Mouse (Mus musculus) brain, embryonic 14.5 days (tissue): ENCODE measurements around the gene Cacnb1. TPM values are rescaled to one million over a fixed set of nuclear protein-coding genes. Genes with fewer than 3 reads are reported as not detected.

Experiments
- DNase-seq: peaks from one replicate; pipeline ENCODE4 v3.0.0-alpha.2; 2011; ENCODE audit warnings: low read depth
- CTCF ChIP-seq: fragments of 200-500 bp; IDR thresholded peaks from 2 replicates; pipeline ENCODE4 v1.5.1; 2012; ENCODE audit warnings: inconsistent platforms, mild to moderate bottlenecking, moderate library complexity, borderline replicate concordance; ENCODE audit not compliant: insufficient read depth, insufficient read length; ENCODE audit errors: extremely low read depth
- POLR2A ChIP-seq: fragments of 200-500 bp; IDR thresholded peaks from 2 replicates; pipeline ENCODE4 v1.6.1; 2012; ENCODE audit warnings: mild to moderate bottlenecking, inconsistent platforms, borderline replicate concordance; ENCODE audit not compliant: poor library complexity, insufficient read depth, insufficient read length, severe bottlenecking; ENCODE audit errors: extremely low read depth
- polyA plus RNA-seq: library from polyadenylated mRNA; depleted of rRNA; stranded (reverse); fragments of >200 nt; gene quantifications from 2 replicates; pipeline ENCODE4 v1.2.3, GENCODE M21; 2012

Gene Cacnb1
- polyA plus RNA-seq, 1 experiment, result 90.1 TPM

- no peak for DNase-seq
- TF ChIP-seq CTCF, result no peak
- TF ChIP-seq POLR2A, result no peak
Observed at GRCm38 (mm10) chr11:98051611-98052128, 28.8 kb upstream of the Cacnb1 start.

GRCm38 (mm10) chr11:98050940-98051339 is 28.1 kb upstream of the Cacnb1 start:
- no peak for DNase-seq
- TF ChIP-seq CTCF (no peak), POLR2A (no peak)

- TF ChIP-seq CTCF, result no peak
Observed at GRCm38 (mm10) chr11:98050520-98050815, 27.6 kb upstream of the Cacnb1 start.

DNA sequence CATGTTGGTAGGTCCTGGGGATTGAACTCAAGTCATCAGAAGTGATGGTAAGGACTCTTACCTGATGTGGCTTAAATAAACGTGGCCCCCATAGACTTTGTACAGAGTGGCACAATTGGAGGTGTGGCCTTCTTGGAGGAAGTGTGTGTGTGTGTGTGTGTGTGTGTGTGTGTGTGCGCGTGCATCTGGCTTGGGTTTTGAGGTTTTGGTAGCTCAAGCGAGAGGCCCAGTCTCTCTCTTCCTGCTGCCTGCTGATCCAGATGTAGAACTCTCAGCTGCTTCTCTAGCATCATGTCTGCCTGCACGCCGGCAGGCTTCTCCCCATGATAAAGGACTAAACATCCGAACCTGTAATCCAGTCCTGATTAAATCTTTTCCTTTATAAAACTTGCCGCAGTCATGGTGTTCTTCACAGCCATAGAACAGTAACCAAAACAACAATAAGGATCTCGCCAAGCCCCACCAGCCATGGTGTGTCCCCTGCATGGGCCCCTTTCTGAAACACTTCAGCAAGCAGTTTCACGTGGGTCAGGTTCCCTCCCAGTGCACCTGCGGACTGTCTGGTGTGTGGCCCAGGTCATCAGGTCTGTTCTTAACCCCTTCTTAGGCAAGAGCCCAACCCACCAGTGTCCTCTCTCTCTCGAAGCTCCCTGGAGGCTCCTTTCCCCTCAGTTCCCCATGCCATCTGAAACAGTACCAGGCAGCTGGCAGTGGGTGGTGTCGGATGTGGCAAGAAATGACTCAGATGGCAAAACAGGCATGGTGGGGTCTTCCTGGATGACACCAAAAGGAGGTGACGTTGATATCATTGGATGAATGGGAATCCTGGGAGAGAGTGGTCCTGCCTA is 27.1 kb upstream of the Cacnb1 start:
- no peak for DNase-seq
- TF ChIP-seq CTCF (no peak), POLR2A (no peak)

More at GRCm38 (mm10) chr11:98050520-98050815, 27.6 kb upstream of the Cacnb1 start:
- DNase-seq, result no peak

DNA sequence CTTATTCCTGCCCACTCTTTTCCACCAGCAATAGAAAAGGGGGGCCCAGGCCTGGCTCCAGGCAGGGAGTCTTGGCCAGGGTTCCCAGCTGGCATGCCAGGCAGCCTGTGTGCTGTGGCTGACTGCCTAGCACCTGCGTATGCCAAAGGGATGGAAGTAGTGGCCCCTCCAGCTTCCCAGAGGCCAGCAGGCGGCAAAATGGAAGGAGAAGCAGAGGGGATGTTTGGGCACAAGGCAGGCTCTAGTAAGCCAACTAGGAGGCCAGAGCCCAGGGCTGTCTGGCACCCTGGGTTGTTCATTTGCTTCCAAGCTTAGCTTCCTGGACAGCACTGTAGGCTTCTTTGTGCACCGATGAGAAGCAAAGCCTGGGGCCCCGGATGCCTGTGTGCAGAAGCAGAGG is 24.9 kb upstream of the Cacnb1 start:
- peak; percentile 75 for DNase-seq
- TF ChIP-seq CTCF (no peak), POLR2A (no peak)

DNA sequence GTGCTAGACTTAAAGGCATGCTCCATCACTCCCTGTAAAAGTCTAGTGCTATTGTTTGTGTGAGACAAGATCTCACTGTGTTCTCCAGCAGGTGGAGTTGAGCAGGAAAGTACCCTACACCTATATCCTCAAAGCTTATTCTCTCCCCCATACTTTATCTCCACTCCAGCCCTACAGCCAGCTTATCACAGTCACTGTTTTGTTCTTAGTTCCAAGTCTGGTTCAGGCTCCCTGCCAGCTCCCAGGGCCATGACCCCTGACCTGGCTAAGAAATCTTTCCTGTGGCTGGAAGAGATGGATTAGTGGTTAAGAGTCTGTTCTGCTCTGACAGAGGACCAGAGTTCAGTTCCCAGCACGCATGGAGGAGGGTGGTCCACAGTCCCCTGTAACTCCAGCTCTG is 23.6 kb upstream of the Cacnb1 start:
- TF ChIP-seq POLR2A (no peak), CTCF (no peak)
- no peak for DNase-seq

GRCm38 (mm10) chr11:98045596-98045995 is 22.8 kb upstream of the Cacnb1 start:
- TF ChIP-seq CTCF (no peak), POLR2A (no peak)
- DNase-seq, result no peak

DNA sequence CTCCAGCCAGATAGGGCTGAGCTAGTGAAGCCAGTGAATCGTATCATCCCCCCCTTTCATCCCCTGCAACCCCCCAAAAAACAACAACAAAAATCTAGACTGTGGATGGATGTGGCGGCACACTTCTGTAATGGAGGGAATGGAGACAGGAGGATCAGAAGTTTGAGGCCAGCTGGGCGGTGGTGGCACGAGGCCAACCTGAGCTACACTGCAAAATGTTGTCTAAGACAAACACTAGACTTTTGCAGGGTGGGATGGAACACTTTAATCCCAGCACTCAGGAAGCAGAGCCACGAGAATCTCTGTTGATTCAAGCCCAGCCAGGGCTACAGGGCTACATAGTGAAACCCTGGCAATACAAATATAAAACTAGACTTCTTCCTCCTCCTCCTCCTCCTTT is 21.2 kb upstream of the Cacnb1 start:
- TF ChIP-seq CTCF (no peak), POLR2A (no peak)
- DNase-seq, result no peak

- DNase-seq, result no peak
- TF ChIP-seq POLR2A (no peak), CTCF (no peak)
Observed at GRCm38 (mm10) chr11:98042741-98043140, 19.9 kb upstream of the Cacnb1 start.

DNA sequence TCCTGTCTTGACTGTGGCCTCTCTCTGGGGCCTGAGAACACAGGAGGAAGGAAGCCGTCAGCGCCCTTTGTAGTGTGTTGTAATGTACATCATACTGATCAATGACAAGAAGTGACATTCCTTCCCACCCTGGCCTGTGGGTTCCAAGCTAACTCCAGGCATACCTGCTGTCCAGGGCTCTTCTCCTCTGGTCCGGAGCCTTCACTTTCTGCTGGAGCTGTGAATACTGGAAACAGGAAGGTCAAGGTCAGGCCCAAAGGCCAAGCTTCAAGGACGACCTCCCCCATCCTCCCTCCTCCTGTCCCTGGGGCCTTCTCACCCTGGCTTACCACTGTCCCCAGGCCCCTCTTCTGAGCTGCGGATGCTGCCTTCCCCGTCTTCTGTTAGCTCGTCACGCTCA is 18.1 kb upstream of the Cacnb1 start:
- no peak for DNase-seq
- TF ChIP-seq POLR2A (no peak), CTCF (no peak)

DNA sequence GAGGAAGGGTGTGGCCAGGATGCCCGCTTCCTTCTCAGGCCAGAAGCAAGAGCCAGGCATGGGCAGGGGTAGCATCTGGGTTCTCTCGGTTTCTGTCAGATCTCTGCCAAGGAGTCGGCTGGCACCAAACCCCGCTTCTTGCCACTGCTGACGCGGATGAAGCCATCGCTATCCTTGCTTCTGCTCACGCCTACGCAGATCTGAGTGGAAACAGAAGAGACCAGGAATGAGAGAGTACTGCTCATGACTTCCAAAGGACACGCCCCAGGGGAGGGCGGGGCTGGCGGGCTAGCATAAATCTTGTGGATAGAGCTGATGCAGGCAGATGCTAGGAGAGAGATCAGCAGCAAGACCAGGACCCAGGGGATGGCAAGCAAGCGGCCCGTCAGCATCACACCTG is 15.0 kb upstream of the Cacnb1 start:
- TF ChIP-seq CTCF (no peak), POLR2A (no peak)
- peak; percentile 19 for DNase-seq

GRCm38 (mm10) chr11:98035977-98036377 is 13.1 kb upstream of the Cacnb1 start:
- peak; percentile 76 for DNase-seq
- TF ChIP-seq CTCF, result no peak
- TF ChIP-seq POLR2A, result no peak

DNA sequence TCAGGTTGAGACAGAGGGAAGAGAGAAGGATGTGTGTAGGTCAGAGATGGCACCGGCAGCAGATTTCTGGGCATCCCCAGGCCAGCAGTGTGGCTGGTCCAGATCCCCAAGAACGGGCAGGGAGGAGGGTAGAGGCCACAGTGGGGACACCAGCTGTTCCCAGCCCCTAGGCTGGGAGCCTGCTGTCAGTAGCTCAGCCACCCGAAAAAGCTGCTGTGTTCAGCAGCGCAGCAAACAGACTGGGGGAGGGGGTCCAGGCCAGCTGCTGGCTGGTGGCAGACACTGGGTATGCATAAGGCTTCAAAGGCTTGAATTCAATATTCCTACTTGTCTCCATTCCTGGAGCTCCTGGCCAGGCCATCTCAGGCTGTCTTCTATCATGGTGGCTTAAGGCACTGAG is 12.0 kb upstream of the Cacnb1 start:
- peak; percentile 78 for DNase-seq
- TF ChIP-seq CTCF, result no peak
- TF ChIP-seq POLR2A, result no peak

DNA sequence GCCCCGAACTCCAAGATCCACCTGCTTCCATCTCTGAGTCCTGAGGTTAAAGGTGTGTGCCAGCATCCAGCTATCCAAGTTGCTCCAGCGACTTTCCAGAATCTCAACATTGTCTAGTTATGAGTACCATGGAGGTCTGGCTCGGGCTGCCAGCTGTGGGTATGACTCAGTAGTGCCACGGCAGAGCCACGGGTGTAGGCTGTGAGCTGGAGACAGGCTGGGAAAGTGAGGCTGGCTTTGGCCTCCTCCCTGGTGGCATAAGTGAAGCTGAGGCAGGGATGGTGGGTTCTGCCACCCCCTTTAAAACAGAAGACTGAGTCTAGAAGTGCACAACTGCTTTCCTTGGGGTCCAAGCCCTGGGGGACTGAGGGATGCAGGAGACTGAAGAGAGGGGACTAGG is 11.2 kb upstream of the Cacnb1 start:
- TF ChIP-seq POLR2A (no peak), CTCF (no peak)
- DNase-seq, result no peak
